Mouse (Mus musculus): ENCODE results near the gene Kpna7.
"Not testable (repeated sequence)": the region's sequence is repeated elsewhere in the genome, so short reads cannot be mapped to it uniquely, and the experiment has no call there.

Kpna7 gene

GRCm38 (mm10) chr5:145083632-145084451 lies at the start of gene Kpna7, which contains the start of gene Arpc1a:
Kpna7 (minus strand) TSS chr5:145084030.
Arpc1a (plus strand) TSS chr5:145083830.
- DNase-seq, result peak; percentile 89

- DNase-seq, result not testable (repeated sequence)
Measured at GRCm38 (mm10) chr5:145133275-145133674, 49.4 kb upstream of the Kpna7 start.

- no peak for DNase-seq
Measured at GRCm38 (mm10) chr5:145130995-145131394, 47.2 kb upstream of the Kpna7 start.

GRCm38 (mm10) chr5:145130191-145130590 lies 46.4 kb upstream of the Kpna7 start:
- no peak for DNase-seq

- DNase-seq, result not testable (repeated sequence)
Measured at GRCm38 (mm10) chr5:145129773-145130172, 45.9 kb upstream of the Kpna7 start.

GRCm38 (mm10) chr5:145129124-145129523 lies 45.3 kb upstream of the Kpna7 start:
- no peak for DNase-seq

- DNase-seq, result no peak
Measured at GRCm38 (mm10) chr5:145126580-145126979, 42.8 kb upstream of the Kpna7 start.

GRCm38 (mm10) chr5:145123396-145123795 lies 39.6 kb upstream of the Kpna7 start:
- DNase-seq, result no peak

GRCm38 (mm10) chr5:145120921-145121320 lies 37.1 kb upstream of the Kpna7 start:
- DNase-seq, result no peak

GRCm38 (mm10) chr5:145119385-145119784 lies 35.6 kb upstream of the Kpna7 start:
- no peak for DNase-seq

- no peak for DNase-seq
Measured at GRCm38 (mm10) chr5:145118461-145118860, 34.6 kb upstream of the Kpna7 start.

GRCm38 (mm10) chr5:145118005-145118404 lies 34.2 kb upstream of the Kpna7 start:
- no peak for DNase-seq

- DNase-seq, result no peak
Measured at GRCm38 (mm10) chr5:145116916-145117315, 33.1 kb upstream of the Kpna7 start.

GRCm38 (mm10) chr5:145116316-145116715 lies 32.5 kb upstream of the Kpna7 start:
- DNase-seq, result no peak

- no peak for DNase-seq
Measured at GRCm38 (mm10) chr5:145115736-145116135, 31.9 kb upstream of the Kpna7 start.

GRCm38 (mm10) chr5:145114606-145115473 lies 31.0 kb upstream of the Kpna7 start:
- DNase-seq, result no peak

GRCm38 (mm10) chr5:145114071-145114605 lies 30.3 kb upstream of the Kpna7 start, which contains the start of gene Arpc1b:
Arpc1b (plus strand) TSS chr5:145114215.
- DNase-seq, result no peak

- no peak for DNase-seq
Measured at GRCm38 (mm10) chr5:145113416-145113815, 29.6 kb upstream of the Kpna7 start.

GRCm38 (mm10) chr5:145112566-145112965 lies 28.7 kb upstream of the Kpna7 start:
- no peak for DNase-seq

GRCm38 (mm10) chr5:145110401-145110800 lies 26.6 kb upstream of the Kpna7 start:
- DNase-seq, result no peak

- DNase-seq, result no peak
Measured at GRCm38 (mm10) chr5:145105694-145106275, 22.0 kb upstream of the Kpna7 start.

GRCm38 (mm10) chr5:145104328-145104727 lies 20.5 kb upstream of the Kpna7 start:
- DNase-seq, result no peak

- no peak for DNase-seq
Measured at GRCm38 (mm10) chr5:145102706-145103105, 18.9 kb upstream of the Kpna7 start.

All from cerebellum, adult 8-10 months (tissue).